Mouse (Mus musculus): ENCODE measurements around the gene Slc11a2. TPM values are rescaled to one million over a fixed set of nuclear protein-coding genes. Genes with fewer than 3 reads are reported as not detected.
"Not testable (repeated sequence)": the region's sequence is repeated elsewhere in the genome, so short reads cannot be mapped to it uniquely, and the experiment has no call there.

Slc11a2 gene
- total RNA-seq, 2 experiments from 2014 or later, result 60.6 to 72.7 TPM

DNA sequence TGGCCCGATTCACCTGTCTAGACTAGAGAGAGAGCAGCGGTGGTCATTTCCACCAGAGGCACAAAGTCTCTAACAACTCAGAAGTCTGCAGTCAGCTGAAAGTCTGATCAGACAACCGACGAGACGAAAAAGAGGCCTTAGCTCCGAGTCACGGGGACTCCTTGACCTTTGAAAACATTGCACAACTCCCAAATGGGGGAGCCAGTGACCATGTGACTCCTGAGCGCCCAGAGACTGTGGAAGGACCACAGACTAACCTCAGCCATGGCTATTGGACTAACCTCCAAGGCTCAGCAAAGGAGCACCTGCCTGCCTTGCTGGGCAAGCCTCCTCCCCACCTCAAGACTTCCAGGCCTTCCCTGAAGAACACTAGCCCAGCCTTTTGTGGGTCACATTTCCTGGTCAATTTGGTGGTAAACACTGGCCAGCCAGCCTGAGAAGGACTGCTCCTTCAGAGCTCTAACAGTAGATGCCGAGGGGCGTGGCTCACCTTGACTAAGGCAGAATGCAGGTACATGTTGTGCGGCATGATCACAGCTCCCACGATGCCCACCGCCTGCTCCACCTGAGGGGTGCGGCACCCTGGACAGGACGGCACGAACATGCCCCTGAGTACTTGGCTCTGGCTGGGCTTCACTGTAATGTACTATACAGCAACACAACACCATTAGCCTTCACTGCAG, 21.4 kb downstream of the Slc11a2 start:
- DNase-seq, result peak; percentile 72

DNA sequence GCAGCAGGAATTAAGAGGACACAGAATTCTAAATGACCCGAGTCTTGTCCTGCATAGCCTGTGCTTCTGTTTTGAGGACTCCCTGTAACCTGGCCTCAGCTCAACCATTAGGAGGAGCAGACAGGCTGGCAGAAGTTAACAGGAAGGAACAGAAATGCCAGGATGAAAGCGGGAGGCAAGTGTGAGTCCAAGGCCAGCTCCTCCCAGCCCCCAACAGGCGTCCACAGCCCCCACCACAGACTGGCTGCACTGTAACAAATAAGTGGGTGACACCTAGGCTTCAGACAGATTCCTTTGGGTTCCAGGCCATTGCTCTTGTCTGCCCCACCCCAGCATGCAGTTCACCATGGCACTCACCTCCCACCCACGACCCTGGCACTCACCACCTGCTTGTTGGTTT, 22.1 kb downstream of the Slc11a2 start:
- DNase-seq, result peak; percentile 55

DNA sequence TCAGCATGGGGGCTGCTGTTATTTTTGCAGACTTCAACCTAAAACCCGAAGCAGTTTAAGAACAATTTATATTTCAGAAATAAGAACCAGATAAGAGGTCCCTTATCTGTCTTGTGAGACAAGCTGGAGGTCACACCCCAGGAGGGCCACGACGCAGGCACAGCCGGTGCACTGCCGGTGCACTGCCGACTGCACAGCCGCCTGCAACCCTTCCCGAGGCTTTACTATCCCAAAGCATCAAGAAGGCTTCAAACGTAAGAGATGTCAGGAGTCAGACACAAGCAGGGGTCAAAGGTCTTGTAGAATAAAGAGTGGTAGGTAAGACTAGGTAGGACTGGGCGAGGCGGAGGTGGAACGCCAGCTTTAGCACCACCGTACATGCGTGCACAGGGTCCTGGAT, 22.5 kb downstream of the Slc11a2 start:
- no peak for DNase-seq

DNA sequence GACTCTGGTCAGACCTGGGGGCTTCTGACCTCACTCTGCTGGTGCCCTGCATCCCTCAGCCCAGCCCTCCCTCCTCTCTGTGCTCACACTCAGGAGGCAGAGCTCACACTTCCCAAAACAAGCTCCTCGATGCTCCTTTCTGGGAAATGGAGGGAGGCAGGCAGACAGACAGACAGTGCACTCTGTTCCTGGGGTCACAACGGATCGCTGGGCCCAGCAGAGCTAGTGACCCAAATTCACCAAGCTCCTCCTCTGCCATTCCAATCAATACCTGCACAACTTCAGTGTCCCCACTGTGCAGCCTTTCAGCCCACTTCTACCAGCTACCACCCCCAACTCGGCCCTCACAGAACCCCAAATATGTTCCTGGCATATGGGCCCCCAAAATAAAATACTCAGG, 23.1 kb downstream of the Slc11a2 start:
- DNase-seq, result no peak

DNA sequence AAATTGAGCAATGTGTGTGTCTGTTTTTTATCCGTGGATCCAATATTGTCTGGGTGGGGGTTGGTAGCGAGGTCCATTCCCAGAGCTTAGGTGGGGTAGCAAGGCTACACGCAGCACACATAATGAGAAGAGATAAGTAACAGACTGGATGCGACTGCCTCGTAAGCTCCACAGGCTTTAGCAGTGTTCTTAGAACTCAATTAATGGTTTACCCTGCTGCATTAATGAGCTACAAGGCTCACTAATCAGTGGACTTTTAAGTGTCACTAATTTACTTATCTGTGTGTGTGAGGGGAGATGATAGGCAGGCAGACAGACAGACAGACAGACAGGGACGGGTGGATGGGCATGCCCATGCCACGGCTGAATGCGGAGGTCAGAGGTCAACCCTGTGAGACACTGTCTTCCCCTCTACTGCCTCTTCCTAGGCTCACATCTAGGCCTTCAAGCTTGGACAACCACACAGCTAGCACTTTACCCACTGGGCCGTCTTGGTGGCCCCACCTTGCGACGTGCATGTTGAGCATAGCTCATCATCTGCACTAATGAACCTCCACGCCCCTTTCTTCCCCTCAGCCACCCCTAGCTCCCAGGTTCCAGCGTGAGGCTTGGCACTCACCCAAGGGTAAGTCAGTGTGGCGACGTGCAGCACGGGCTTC, 24.2 kb downstream of the Slc11a2 start:
- DNase-seq, result no peak

DNA sequence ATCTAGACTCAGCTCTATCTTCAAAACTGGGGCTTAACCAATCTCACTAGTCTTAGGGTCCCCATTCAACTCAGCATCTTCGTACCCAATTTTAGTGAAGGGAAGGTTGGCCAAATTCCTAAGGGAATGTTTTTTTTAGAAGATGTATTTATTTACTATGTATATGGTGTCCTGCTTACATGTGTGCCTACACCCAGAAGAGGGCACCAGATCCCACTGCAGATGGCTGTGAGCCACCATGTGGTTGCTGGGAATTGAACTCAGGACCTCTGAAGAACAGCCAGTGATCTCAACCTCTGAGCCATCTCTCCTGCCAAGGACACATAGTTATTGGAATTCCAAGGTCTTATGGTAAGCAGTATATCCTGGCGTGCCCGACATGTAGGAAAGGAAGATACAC, 29.3 kb downstream of the Slc11a2 start:
- no peak for DNase-seq

DNA sequence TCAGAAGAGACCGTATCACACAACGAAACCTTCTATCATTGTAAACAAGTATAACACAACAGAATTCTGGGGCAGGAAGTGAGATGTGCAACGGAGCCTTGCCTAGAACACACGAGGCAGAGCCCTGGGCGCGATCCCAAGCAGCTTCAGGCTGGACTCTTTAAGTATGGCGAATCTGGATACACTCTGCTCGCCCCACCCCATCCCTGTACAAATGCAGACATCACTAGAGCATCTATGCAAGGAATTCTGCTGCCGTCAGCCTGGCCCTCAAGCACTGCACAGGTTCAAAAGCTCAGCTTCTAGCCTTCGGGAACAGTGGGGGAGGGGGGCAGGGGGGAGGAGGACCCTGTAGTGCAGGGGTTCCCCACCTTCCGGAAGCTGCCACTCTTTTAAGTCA, 31.9 kb downstream of the Slc11a2 start:
- DNase-seq, result no peak

DNA sequence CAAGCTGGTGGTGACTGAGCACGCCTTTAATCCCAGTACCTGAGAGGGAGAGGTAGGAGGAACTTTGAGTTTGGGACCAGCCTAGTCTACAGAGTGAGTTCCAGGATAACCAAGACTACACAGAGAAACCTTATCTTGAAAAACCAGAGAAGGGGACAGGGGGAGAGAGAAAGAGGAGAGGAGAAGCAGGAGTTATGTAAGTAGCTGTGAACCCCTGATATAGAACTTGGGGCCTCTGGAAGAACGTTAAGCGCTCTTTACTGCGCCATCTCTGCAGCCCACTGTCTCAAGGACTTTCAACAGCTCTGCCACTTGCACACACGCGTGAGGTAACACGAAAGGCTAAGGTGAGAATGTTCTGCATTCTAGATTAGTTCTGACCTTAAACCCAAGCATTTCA, 33.3 kb downstream of the Slc11a2 start:
- DNase-seq, result no peak

DNA sequence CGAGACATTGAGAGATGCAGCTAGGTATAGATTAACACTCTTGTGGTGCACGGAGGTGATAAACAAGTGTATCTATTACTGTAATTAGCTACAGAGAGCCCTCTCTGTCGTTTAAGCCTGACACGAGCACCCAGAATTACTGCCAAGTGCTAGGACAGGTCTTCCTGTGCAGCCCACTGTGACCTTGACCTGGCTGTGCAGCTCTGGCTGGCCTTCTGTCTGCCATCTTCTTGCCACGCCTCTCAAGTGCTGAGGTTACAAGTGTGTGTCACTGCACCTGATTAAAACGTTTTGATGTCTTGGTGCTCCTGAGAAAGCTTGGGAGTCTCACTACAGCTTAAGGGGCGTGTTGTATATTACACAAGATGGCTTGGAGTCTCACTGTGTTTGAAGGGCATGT, 33.8 kb downstream of the Slc11a2 start:
- no peak for DNase-seq

DNA sequence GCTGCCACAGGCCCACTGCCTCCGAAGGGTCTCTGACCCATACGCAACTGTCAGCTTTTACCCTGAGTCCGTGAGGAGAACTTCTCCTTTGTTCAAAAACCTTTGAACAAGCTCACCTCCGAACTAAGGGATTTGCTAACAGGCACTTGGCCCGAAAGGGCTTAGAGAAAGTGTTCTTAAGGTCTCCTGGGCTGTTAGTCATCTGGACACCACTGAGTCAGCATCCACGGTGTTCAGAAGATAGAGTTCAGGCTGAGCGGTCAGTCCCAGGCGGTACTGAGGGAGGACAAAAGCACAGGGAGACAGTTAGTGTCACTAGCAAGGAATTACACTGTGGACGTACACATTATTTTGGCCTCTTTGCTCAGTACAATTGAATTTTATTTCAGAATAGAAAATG, 36.0 kb downstream of the Slc11a2 start:
- DNase-seq, result peak; percentile 31

DNA sequence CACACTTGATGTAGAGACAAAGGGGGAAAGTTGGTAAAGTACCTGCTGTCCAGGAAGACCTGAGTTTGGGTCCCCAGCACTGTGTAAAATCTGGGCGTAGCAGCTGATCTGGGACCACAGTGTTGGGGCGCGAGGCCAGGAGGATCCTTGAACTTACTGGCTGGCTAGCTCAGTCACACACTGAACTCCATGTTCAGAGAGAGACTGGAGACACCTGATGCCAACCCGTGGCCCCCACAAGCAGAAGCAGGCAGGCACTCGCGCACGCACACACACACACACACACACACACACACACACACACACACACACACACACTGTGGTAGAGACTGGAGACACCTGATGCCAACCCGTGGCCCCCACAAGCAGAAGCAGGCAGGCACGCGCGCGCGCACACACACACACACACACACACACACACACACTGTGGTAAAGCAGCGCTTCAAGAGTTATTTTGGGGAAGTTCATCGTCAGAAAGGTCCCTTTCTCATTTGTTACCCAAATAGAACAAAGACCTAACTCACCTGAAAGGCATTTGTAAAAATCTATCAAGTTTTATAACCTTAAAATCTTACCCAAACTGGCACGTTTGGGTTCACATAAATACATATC, 36.5 kb downstream of the Slc11a2 start:
- no peak for DNase-seq

DNA sequence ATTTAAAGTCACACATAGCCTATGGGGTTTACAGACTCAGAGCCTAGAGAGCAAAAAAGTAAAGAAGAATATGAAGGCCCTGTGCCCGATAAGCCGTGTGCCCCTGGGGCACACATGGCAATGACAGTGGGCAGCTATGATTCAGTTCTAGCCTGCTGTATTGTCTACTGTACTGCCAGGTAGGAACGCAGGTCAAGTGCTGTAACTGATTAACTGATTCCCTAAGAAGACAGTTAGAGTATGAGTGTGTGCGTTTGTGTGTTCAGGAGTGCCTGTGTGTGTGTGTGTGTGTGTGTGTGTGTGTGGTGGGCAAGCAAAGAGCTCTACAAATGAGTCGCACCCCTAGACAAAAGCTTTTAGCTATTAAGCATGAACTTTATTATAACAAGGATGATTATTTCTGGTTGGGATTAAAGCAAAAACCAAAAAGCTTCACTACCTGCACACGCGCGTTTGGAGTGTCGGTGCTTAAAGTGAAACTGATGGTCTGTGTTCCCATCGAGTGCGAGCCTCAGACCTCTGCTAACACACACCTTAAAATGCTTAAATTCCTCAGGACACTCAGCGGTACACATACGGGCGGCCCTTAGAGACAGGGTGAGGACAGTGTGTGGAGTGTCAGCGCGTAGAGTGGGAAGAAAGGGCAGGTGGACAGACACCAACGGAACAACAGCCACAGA, 37.2 kb downstream of the Slc11a2 start:
- no peak for DNase-seq

DNA sequence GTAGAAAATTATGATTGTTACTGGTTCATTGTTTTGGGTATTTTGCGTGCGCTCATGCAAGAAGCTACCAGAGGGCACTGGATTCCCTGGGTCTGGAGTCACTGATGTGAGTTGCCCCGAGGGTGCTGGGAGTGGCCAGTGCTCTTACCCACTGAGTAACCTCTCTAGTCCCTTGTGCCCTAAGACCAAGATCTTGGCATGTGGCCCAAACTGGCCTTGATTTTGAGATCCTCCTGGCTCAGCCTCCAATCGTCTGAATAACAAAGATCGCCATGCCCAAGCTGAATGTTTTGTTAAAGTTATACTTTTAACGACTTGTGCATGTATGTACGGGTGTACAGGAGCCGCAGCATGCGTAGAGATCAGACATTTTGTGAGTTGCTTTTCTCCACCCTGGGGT, 39.2 kb downstream of the Slc11a2 start:
- DNase-seq, result no peak

DNA sequence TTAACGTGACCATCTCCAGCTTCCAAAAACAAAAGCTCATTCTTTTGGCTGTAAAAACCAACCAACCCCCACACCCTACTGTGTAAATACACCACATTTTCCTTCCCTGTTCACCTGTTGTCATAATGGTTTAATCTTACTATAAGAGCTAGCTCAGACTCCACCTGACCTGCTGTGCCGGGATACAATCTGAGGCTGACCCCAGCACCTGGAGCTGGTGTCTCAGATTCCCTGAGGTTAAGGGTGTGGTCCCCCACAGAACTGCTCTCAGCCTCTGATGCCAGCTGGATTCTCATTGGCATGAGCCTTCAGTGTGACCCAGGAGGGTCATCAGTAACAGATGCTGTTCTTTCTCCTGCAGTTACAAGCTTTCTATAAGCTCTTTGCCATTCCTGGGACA, 44.8 kb downstream of the Slc11a2 start:
- no peak for DNase-seq

DNA sequence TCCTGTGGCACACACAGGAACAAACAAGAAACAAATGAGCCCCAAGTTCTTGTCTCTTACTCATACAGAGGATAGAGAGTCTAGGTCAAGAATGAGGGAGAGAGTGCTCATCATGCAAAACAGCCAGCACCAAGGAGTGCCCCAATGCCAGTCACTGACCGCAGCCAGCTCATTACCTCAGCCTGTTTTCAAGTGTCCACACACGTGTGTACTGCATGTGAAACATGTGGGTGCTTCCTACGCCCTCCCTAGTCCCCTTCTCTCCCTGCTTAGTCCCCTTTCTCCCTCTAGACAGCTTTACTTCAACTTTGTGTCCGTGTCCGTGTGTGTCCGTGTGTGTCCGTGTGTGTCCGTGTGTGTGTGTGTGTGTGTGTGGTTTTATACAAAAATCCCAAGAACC, 45.2 kb downstream of the Slc11a2 start:
- DNase-seq, result no peak

DNA sequence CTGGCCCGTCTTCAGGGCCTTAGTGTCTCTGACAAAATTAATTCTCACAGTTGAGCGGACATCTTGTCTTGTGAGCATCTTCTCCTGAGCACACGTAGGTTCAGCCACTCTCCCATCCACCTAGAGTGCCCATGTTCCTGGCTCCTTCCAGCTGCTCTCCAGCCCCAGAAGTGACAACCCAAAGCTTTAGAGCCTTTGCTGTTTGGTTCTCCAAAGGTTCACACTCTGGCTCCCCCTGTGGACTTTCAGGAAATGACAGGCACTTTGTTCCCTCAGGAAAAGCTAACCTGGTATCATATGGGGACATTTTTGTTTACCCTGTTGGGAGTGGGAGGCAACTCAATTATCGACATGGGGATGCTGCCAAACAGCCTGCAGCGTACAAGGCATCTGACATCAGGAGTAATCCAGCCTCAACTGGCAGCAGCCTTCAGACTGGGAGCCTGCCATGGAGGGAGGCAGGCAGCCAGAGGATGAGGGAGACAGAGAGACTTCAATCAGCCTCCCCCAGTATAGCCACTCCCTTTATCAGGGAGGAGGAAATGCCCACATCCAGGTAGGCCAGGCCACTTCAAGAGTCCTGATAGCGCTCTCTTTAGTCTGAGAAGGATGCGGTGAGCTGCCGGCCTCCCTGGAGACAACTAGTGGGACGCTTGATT, 46.9 kb downstream of the Slc11a2 start:
- DNase-seq, result not testable (repeated sequence)

DNA sequence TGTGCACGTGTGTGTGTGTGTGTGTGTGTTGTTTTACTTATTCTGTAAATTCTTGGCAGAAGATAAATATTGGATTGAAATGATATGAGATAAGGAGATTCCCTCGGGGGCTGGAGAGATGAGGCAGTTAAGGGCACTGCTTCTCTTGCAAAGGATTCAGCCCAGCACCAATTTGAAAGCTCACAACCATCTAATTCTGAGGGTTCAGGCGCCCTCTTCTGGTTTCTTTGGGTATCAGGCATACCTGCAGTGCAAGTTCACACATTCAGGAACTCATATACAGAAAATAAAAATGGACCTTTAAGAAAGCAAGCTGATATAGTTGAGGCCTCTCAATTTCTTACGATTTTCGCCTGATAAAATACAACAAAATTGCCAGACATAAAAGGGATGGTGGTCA, 49.8 kb downstream of the Slc11a2 start:
- DNase-seq, result peak; percentile 74

DNA sequence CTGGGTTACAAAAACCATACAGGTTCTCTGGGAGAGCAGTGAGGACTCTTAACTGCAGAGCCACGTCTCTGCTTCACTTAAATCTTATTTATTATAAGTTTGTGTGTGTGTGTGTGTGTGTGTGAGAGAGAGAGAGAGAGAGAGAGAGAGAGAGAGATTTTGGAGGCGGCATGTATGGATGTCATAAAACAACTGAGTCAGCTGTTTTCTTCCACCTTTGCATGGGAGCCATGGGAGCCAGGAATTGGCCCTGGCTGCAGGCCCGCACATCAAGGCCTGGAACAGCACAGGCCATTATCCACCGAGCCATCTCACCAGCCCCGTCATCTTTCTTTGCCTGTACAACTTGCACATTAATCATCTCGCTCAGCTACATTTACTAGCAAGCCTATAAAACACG, 57.8 kb downstream of the Slc11a2 start:
- DNase-seq, result no peak

DNA sequence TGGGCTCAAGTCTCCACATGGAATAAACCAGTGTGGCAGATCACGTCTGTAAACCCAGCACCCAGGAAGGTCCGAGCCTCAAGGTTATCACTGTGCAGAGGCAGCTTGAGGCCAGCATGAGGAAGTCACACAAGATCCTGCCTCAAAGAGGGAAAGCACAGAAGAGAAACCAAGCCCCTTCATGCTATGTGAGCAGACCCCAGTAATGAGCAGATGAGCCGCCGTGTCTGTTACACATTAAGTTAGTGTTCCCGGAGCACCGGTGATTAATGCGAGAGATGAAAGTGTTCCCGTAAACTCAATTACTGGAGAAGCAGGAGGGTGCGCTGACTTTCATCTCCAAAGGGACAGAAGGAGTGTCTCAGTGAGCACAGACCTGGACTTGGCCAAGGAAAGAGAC, 58.9 kb downstream of the Slc11a2 start:
- DNase-seq, result not testable (repeated sequence)

DNA sequence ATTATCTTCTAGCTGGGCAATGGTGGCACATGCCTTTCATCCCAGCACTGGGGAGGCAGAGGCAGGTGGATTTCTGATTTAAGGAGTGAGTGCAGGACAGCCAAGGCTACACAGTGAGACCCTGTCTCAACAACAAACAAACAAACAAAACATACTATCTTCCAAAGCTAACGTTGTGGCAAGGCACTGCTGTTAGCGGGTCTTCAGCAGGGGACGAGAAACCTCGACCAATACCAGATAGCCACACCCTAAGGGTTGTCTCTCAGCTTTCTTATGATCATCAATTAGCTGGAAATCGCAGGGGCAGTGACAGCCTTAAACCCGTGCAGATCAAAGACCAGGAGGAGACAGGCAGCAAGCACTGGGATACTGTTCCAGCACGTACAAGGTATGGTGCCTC, 60.6 kb downstream of the Slc11a2 start, which contains the start of gene Higd1c:
TSS of gene Higd1c (plus strand) at position 301 of the 400 bp plus-strand sequence.
- DNase-seq, result no peak

DNA sequence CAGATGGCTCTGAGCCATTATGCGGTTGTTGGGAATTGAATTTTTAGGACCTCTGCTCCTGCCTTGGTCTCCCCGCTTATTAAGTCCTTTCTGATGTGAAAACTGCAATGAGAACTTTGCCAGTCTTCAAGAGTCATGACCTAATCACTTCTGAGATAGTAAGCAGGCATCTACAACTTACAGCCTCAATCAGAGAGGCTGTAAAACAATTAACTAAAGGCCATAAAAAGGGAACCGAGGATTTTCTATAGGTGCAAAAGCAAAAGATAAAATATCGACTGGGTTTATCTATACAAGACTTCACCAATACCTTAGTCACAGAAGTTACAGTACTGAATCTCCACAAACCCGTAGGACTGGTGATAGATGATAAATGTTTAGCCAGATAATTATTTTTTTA, 69.0 kb downstream of the Slc11a2 start:
- DNase-seq, result no peak

DNA sequence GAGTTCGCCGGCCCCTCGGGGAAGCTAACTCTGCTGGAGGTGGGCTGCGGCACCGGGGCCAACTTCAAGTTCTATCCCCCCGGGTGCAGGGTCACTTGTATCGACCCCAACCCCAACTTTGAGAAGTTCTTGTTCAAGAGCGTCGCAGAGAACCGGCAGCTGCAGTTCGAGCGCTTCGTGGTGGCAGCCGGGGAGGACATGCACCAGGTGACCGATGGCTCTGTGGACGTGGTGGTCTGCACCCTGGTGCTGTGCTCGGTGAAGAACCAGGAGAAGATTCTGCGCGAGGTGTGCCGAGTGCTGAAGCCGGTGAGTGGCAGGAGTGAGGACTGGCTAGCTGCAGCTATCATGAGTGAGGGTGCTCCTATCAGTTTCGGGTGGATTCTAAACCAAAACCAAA, 71.5 kb downstream of the Slc11a2 start:
- DNase-seq, result not testable (repeated sequence)
